Mouse (Mus musculus) lung, postnatal 0 days (tissue): Measurements from ENCODE around the gene Ttll9.

Experiments
- CTCF ChIP-seq: IDR thresholded peaks from 2 replicates; pipeline ENCODE4 v1.5.1; 2016; ENCODE audit warnings: antibody characterized with exemption, mild to moderate bottlenecking
- EP300 ChIP-seq: IDR thresholded peaks from 2 replicates; pipeline ENCODE4 v1.6.1; 2016; ENCODE audit warnings: antibody characterized with exemption, mild to moderate bottlenecking, control low read depth

- TF ChIP-seq CTCF, result no peak
- TF ChIP-seq EP300, result no peak
Observed at GRCm38 (mm10) chr2:152931456-152932160, 30.7 kb upstream of the Ttll9 start.
